Mouse (Mus musculus) brain, embryonic 14.5 days (tissue): ENCODE results near the gene Pdk2.

Experiments used
- CTCF ChIP-seq: fragments of 200-500 bp; IDR thresholded peaks from 2 replicates; pipeline ENCODE4 v1.5.1; 2012; ENCODE audit warnings: inconsistent platforms, mild to moderate bottlenecking, moderate library complexity, borderline replicate concordance; ENCODE audit not compliant: insufficient read depth, insufficient read length; ENCODE audit errors: extremely low read depth
- POLR2A ChIP-seq: fragments of 200-500 bp; IDR thresholded peaks from 2 replicates; pipeline ENCODE4 v1.6.1; 2012; ENCODE audit warnings: mild to moderate bottlenecking, inconsistent platforms, borderline replicate concordance; ENCODE audit not compliant: poor library complexity, insufficient read depth, insufficient read length, severe bottlenecking; ENCODE audit errors: extremely low read depth

GRCm38 (mm10) chr11:94996101-94996500 is 45.1 kb downstream of the Pdk2 start:
- TF ChIP-seq CTCF (no peak), POLR2A (no peak)
